Mouse (Mus musculus): ENCODE results near the gene St5. TPM values are rescaled to one million over a fixed set of nuclear protein-coding genes. Genes with fewer than 3 reads are reported as not detected.

The St5 gene
- polyA plus RNA-seq, 1 experiment from 2014 or later = 29.6 TPM

- Histone ChIP-seq H3K9me3 (replicated peaks; ENCODE audit: control insufficient read depth, low read length) (no peaks in the 10 kb centered on the region), H3K4me3 (ENCODE audit: low read depth, low read length) (no peak overlapping the region), H3K36me3 (ENCODE audit: control insufficient read depth, insufficient read depth) (no peaks in the 10 kb centered on the region), H3K9ac (ENCODE audit: low read depth, low read length) (no peak overlapping the region), H3K27me3 (ENCODE audit: control insufficient read depth, insufficient read depth, low read depth, low read length) (no peaks in the 10 kb centered on the region), H3K4me2 (ENCODE audit: low read depth, low read length) (no peak overlapping the region), H3K27ac (ENCODE audit: low read length) (no peak overlapping the region), H3K4me1 (ENCODE audit: control insufficient read depth, low read depth, low read length) (peaks cover 2% of the 10 kb centered on the region)
- no peak for ATAC-seq (ENCODE audit: low read depth)
- 78% methylated on average over 2 of the region's 2 CpGs for WGBS (ENCODE audit: insufficient replicate concordance)
These were observed 93.1 kb downstream of the St5 start for GRCm38 (mm10) chr7:109610348-109610747.

- Histone ChIP-seq H3K27me3 (ENCODE audit: control insufficient read depth, insufficient read depth, low read depth, low read length) (no peaks in the 10 kb centered on the region), H3K4me2 (ENCODE audit: low read depth, low read length) (no peak overlapping the region), H3K4me1 (ENCODE audit: control insufficient read depth, low read depth, low read length) (peaks cover 2% of the 10 kb centered on the region), H3K9ac (ENCODE audit: low read depth, low read length) (no peak overlapping the region), H3K36me3 (ENCODE audit: control insufficient read depth, insufficient read depth) (no peaks in the 10 kb centered on the region), H3K9me3 (replicated peaks; ENCODE audit: control insufficient read depth, low read length) (no peaks in the 10 kb centered on the region), H3K4me3 (ENCODE audit: low read depth, low read length) (no peak overlapping the region), H3K27ac (ENCODE audit: low read length) (no peak overlapping the region)
- 57% methylated on average over 6 of the region's 6 CpGs for WGBS (ENCODE audit: insufficient replicate concordance)
- ATAC-seq (ENCODE audit: low read depth) = no peak
These were observed 93.7 kb downstream of the St5 start for GRCm38 (mm10) chr7:109609565-109610345.

GRCm38 (mm10) chr7:109608831-109609230 lies 94.6 kb downstream of the St5 start:
- ATAC-seq (ENCODE audit: low read depth) = no peak
- 79% methylated on average over 6 of the region's 6 CpGs for WGBS (ENCODE audit: insufficient replicate concordance)
- H3K4me2 ChIP-seq (ENCODE audit: low read depth, low read length) = no peak overlapping the region
- H3K27ac ChIP-seq (ENCODE audit: low read length) = no peak overlapping the region
- peaks cover 2% of the 10 kb centered on the region for H3K4me1 ChIP-seq (ENCODE audit: control insufficient read depth, low read depth, low read length)
- H3K27me3 ChIP-seq (ENCODE audit: control insufficient read depth, insufficient read depth, low read depth, low read length) = no peaks in the 10 kb centered on the region
- H3K36me3 ChIP-seq (ENCODE audit: control insufficient read depth, insufficient read depth) = no peaks in the 10 kb centered on the region
- H3K4me3 ChIP-seq (ENCODE audit: low read depth, low read length) = no peak overlapping the region
- no peak overlapping the region for H3K9ac ChIP-seq (ENCODE audit: low read depth, low read length)
- no peaks in the 10 kb centered on the region for H3K9me3 ChIP-seq (replicated peaks; ENCODE audit: control insufficient read depth, low read length)

GRCm38 (mm10) chr7:109606994-109607610 lies 96.3 kb downstream of the St5 start:
- no peak overlapping the region for H3K27ac ChIP-seq (ENCODE audit: low read length)
- H3K27me3 ChIP-seq (ENCODE audit: control insufficient read depth, insufficient read depth, low read depth, low read length) = no peaks in the 10 kb centered on the region
- no peak for ATAC-seq (ENCODE audit: low read depth)
- no peak overlapping the region for H3K4me3 ChIP-seq (ENCODE audit: low read depth, low read length)
- 75% methylated on average over 7 of the region's 7 CpGs for WGBS (ENCODE audit: insufficient replicate concordance)
- H3K9me3 ChIP-seq (replicated peaks; ENCODE audit: control insufficient read depth, low read length) = no peaks in the 10 kb centered on the region
- no peak overlapping the region for H3K9ac ChIP-seq (ENCODE audit: low read depth, low read length)
- H3K4me1 ChIP-seq (ENCODE audit: control insufficient read depth, low read depth, low read length) = peaks cover 13% of the 10 kb centered on the region
- H3K4me2 ChIP-seq (ENCODE audit: low read depth, low read length) = no peak overlapping the region
- H3K36me3 ChIP-seq (ENCODE audit: control insufficient read depth, insufficient read depth) = no peaks in the 10 kb centered on the region

- Histone ChIP-seq H3K4me1 (ENCODE audit: control insufficient read depth, low read depth, low read length) (peaks cover 30% of the 10 kb centered on the region), H3K27me3 (ENCODE audit: control insufficient read depth, insufficient read depth, low read depth, low read length) (no peaks in the 10 kb centered on the region), H3K36me3 (ENCODE audit: control insufficient read depth, insufficient read depth) (no peaks in the 10 kb centered on the region), H3K27ac (ENCODE audit: low read length) (peak overlapping the region; percentile 92), H3K9me3 (replicated peaks; ENCODE audit: control insufficient read depth, low read length) (no peaks in the 10 kb centered on the region), H3K4me3 (ENCODE audit: low read depth, low read length) (peak overlapping the region; percentile 50), H3K9ac (ENCODE audit: low read depth, low read length) (peak overlapping the region; percentile 54), H3K4me2 (ENCODE audit: low read depth, low read length) (peak overlapping the region; percentile 14)
- ATAC-seq (ENCODE audit: low read depth) = peak; percentile 89
- WGBS (ENCODE audit: insufficient replicate concordance) = 34% methylated on average over 5 of the region's 5 CpGs
These were observed 100.8 kb downstream of the St5 start for GRCm38 (mm10) chr7:109602562-109602961.

- H3K4me2 ChIP-seq (ENCODE audit: low read depth, low read length) = peak overlapping the region; percentile 14
- no peak for ATAC-seq (ENCODE audit: low read depth)
- no peaks in the 10 kb centered on the region for H3K27me3 ChIP-seq (ENCODE audit: control insufficient read depth, insufficient read depth, low read depth, low read length)
- H3K27ac ChIP-seq (ENCODE audit: low read length) = peak overlapping the region; percentile 92
- H3K9ac ChIP-seq (ENCODE audit: low read depth, low read length) = peak overlapping the region; percentile 54
- H3K9me3 ChIP-seq (replicated peaks; ENCODE audit: control insufficient read depth, low read length) = no peaks in the 10 kb centered on the region
- no peaks in the 10 kb centered on the region for H3K36me3 ChIP-seq (ENCODE audit: control insufficient read depth, insufficient read depth)
- peak overlapping the region; percentile 50 for H3K4me3 ChIP-seq (ENCODE audit: low read depth, low read length)
- H3K4me1 ChIP-seq (ENCODE audit: control insufficient read depth, low read depth, low read length) = peaks cover 30% of the 10 kb centered on the region
These were observed 101.4 kb downstream of the St5 start for GRCm38 (mm10) chr7:109602022-109602421.

- Histone ChIP-seq H3K4me3 (ENCODE audit: low read depth, low read length) (peak overlapping the region; percentile 10), H3K36me3 (ENCODE audit: control insufficient read depth, insufficient read depth) (no peaks in the 10 kb centered on the region), H3K27ac (ENCODE audit: low read length) (peak overlapping the region; percentile 74), H3K9me3 (replicated peaks; ENCODE audit: control insufficient read depth, low read length) (no peaks in the 10 kb centered on the region), H3K9ac (ENCODE audit: low read depth, low read length) (peak overlapping the region; percentile 58; the same call in 1 of the 2 replicates), H3K4me2 (ENCODE audit: low read depth, low read length) (peak overlapping the region; percentile 60), H3K27me3 (ENCODE audit: control insufficient read depth, insufficient read depth, low read depth, low read length) (no peaks in the 10 kb centered on the region), H3K4me1 (ENCODE audit: control insufficient read depth, low read depth, low read length) (peaks cover 36% of the 10 kb centered on the region)
- WGBS (ENCODE audit: insufficient replicate concordance) = 63% methylated on average over 3 of the region's 3 CpGs
- peak; percentile 55 for ATAC-seq (ENCODE audit: low read depth)
These were observed 102.7 kb downstream of the St5 start for GRCm38 (mm10) chr7:109600702-109601101.

GRCm38 (mm10) chr7:109599998-109600397 lies 103.4 kb downstream of the St5 start:
- peak; percentile 18 for ATAC-seq (ENCODE audit: low read depth)
- Histone ChIP-seq H3K9me3 (replicated peaks; ENCODE audit: control insufficient read depth, low read length) (no peaks in the 10 kb centered on the region), H3K4me2 (ENCODE audit: low read depth, low read length) (peak overlapping the region; percentile 60), H3K4me1 (ENCODE audit: control insufficient read depth, low read depth, low read length) (peaks cover 43% of the 10 kb centered on the region), H3K27ac (ENCODE audit: low read length) (peak overlapping the region; percentile 74), H3K36me3 (ENCODE audit: control insufficient read depth, insufficient read depth) (no peaks in the 10 kb centered on the region), H3K9ac (ENCODE audit: low read depth, low read length) (peak overlapping the region; percentile 58), H3K4me3 (ENCODE audit: low read depth, low read length) (peak overlapping the region; percentile 10), H3K27me3 (ENCODE audit: control insufficient read depth, insufficient read depth, low read depth, low read length) (no peaks in the 10 kb centered on the region)
- WGBS (ENCODE audit: insufficient replicate concordance) = 25% methylated on average over 4 of the region's 4 CpGs

GRCm38 (mm10) chr7:109594845-109595531 lies 108.4 kb downstream of the St5 start:
- WGBS (ENCODE audit: insufficient replicate concordance) = 33% methylated on average over 2 of the region's 2 CpGs
- H3K9me3 ChIP-seq (replicated peaks; ENCODE audit: control insufficient read depth, low read length) = no peaks in the 10 kb centered on the region
- peak; percentile 95 for ATAC-seq (ENCODE audit: low read depth)
- H3K9ac ChIP-seq (ENCODE audit: low read depth, low read length) = peak overlapping the region; percentile 38
- H3K27me3 ChIP-seq (ENCODE audit: control insufficient read depth, insufficient read depth, low read depth, low read length) = no peaks in the 10 kb centered on the region
- peak overlapping the region; percentile 73 for H3K27ac ChIP-seq (ENCODE audit: low read length)
- H3K4me3 ChIP-seq (ENCODE audit: low read depth, low read length) = no peak overlapping the region
- no peaks in the 10 kb centered on the region for H3K36me3 ChIP-seq (ENCODE audit: control insufficient read depth, insufficient read depth)
- peak overlapping the region; percentile 38 for H3K4me2 ChIP-seq (ENCODE audit: low read depth, low read length)
- H3K4me1 ChIP-seq (ENCODE audit: control insufficient read depth, low read depth, low read length) = peaks cover 40% of the 10 kb centered on the region

Data from liver, embryonic 16.5 days (tissue).